Mouse (Mus musculus) bone marrow macrophage, adult 2 months (primary cell): ENCODE results near the gene Tm2d1. TPM values are rescaled to one million over a fixed set of nuclear protein-coding genes. Genes with fewer than 3 reads are reported as not detected.

Experiments used
- H3K27ac ChIP-seq: 2 replicates; pipeline ENCODE4 v1.5.1; 2012; ENCODE audit warnings: low read depth, low read length; ENCODE audit not compliant: insufficient read depth
- H3K4me1 ChIP-seq: 2 replicates; pipeline ENCODE4 v1.6.1; 2012; ENCODE audit warnings: low read length; ENCODE audit not compliant: control insufficient read depth, insufficient read depth
- H3K4me3 ChIP-seq: 2 replicates; pipeline ENCODE4 v1.5.1; 2012; ENCODE audit warnings: mild to moderate bottlenecking, low read length, moderate library complexity; ENCODE audit not compliant: insufficient read depth
- CTCF ChIP-seq: IDR thresholded peaks from 2 replicates; pipeline ENCODE4 v1.5.1; 2012; ENCODE audit warnings: low read depth, mild to moderate bottlenecking, low read length, moderate library complexity
- POLR2A ChIP-seq: IDR thresholded peaks from 2 replicates; pipeline ENCODE4 v1.6.1; 2012; ENCODE audit warnings: mild to moderate bottlenecking, low read depth, low read length, borderline replicate concordance
- polyA plus RNA-seq: library from polyadenylated mRNA; stranded (reverse); fragments of >200 nt; gene quantifications from 2 replicates; pipeline ENCODE4 v1.2.4, GENCODE M21; 2012; ENCODE audit not compliant: missing spikeins, insufficient read depth, insufficient read length

Tm2d1 gene
- polyA plus RNA-seq, 1 experiment: 75.3 TPM

GRCm38 (mm10) chr4:98376943-98377342 is 6.2 kb downstream of the Tm2d1 start:
- Histone ChIP-seq H3K4me1 (peaks cover 8% of the 10 kb centered on the region; the same call in 1 of the 2 replicates), H3K4me3 (no peak overlapping the region), H3K27ac (no peak overlapping the region)
- TF ChIP-seq CTCF: no peak
- TF ChIP-seq POLR2A: no peak

- H3K27ac ChIP-seq: no peak overlapping the region
- 0 out of 2 replicates have a peak, but pooled peaks cover 4% of the 10 kb centered on the region for H3K4me1 ChIP-seq
- TF ChIP-seq POLR2A (no peak), CTCF (no peak)
- no peak overlapping the region for H3K4me3 ChIP-seq
Observed at GRCm38 (mm10) chr4:98375401-98375800, 7.7 kb downstream of the Tm2d1 start.

GRCm38 (mm10) chr4:98358034-98358809 is 24.9 kb downstream of the Tm2d1 start:
- no peaks in the 10 kb centered on the region for H3K4me1 ChIP-seq
- H3K27ac ChIP-seq: no peak overlapping the region
- TF ChIP-seq CTCF (no peak), POLR2A (no peak)
- no peak overlapping the region for H3K4me3 ChIP-seq

GRCm38 (mm10) chr4:98348580-98348979 is 34.5 kb downstream of the Tm2d1 start:
- Histone ChIP-seq H3K27ac (no peak overlapping the region), H3K4me1 (0 out of 2 replicates have a peak, but pooled peaks cover 6% of the 10 kb centered on the region), H3K4me3 (no peak overlapping the region)
- TF ChIP-seq CTCF: no peak
- TF ChIP-seq POLR2A: no peak

GRCm38 (mm10) chr4:98345783-98346182 is 37.3 kb downstream of the Tm2d1 start:
- H3K4me1 ChIP-seq: 0 out of 2 replicates have a peak, but pooled peaks cover 6% of the 10 kb centered on the region
- no peak overlapping the region for H3K27ac ChIP-seq
- TF ChIP-seq CTCF: no peak
- no peak for TF ChIP-seq POLR2A
- H3K4me3 ChIP-seq: no peak overlapping the region

GRCm38 (mm10) chr4:98339992-98340564 is 43.0 kb downstream of the Tm2d1 start:
- no peaks in the 10 kb centered on the region for H3K4me1 ChIP-seq
- no peak overlapping the region for H3K27ac ChIP-seq
- TF ChIP-seq CTCF (no peak), POLR2A (no peak)
- no peak overlapping the region for H3K4me3 ChIP-seq

GRCm38 (mm10) chr4:98338636-98339630 is 44.2 kb downstream of the Tm2d1 start:
- Histone ChIP-seq H3K27ac (no peak overlapping the region), H3K4me1 (no peaks in the 10 kb centered on the region), H3K4me3 (no peak overlapping the region)
- TF ChIP-seq POLR2A (no peak), CTCF (no peak)

GRCm38 (mm10) chr4:98337197-98337596 is 45.9 kb downstream of the Tm2d1 start:
- H3K27ac ChIP-seq: no peak overlapping the region
- no peak overlapping the region for H3K4me3 ChIP-seq
- no peaks in the 10 kb centered on the region for H3K4me1 ChIP-seq
- TF ChIP-seq CTCF (no peak), POLR2A (no peak)

GRCm38 (mm10) chr4:98335726-98336125 is 47.4 kb downstream of the Tm2d1 start:
- TF ChIP-seq POLR2A: no peak
- no peak for TF ChIP-seq CTCF
- no peaks in the 10 kb centered on the region for H3K4me1 ChIP-seq
- no peak overlapping the region for H3K27ac ChIP-seq
- no peak overlapping the region for H3K4me3 ChIP-seq

- Histone ChIP-seq H3K4me1 (no peaks in the 10 kb centered on the region), H3K4me3 (peak overlapping the region; percentile 53), H3K27ac (no peak overlapping the region)
- TF ChIP-seq POLR2A: no peak
- peak; percentile 45; the same call in 1 of the 2 replicates for TF ChIP-seq CTCF
Observed at GRCm38 (mm10) chr4:98322223-98322622, 60.9 kb downstream of the Tm2d1 start.
